Mouse (Mus musculus): ENCODE data around the gene Scly.
A peak's percentile ranks its signal among the peaks of the same experiment; 100 is the strongest.

The Scly gene

GRCm38 (mm10) chr1:91297799-91298744, at the start of gene Scly:
Gene Scly, plus strand, starts transcription at chr1:91298338.
- DNase-seq (ENCODE audit: low spot score): peak; percentile 86

- no peak for DNase-seq (ENCODE audit: low spot score)
Measured at GRCm38 (mm10) chr1:91248970-91249369, 49.2 kb upstream of the Scly start.

- peak; percentile 96 for DNase-seq (ENCODE audit: low spot score)
Measured at GRCm38 (mm10) chr1:91249564-91250414, 48.3 kb upstream of the Scly start, which contains the start of gene Ube2f. Gene Ube2f, plus strand, starts transcription at chr1:91250304.

GRCm38 (mm10) chr1:91250415-91251147, 47.6 kb upstream of the Scly start:
- peak; percentile 47 for DNase-seq (ENCODE audit: low spot score)

- DNase-seq (ENCODE audit: low spot score): no peak
Measured at GRCm38 (mm10) chr1:91251148-91251650, 46.9 kb upstream of the Scly start.

GRCm38 (mm10) chr1:91251927-91252326, 46.2 kb upstream of the Scly start:
- no peak for DNase-seq (ENCODE audit: low spot score)

- DNase-seq (ENCODE audit: low spot score): no peak
Measured at GRCm38 (mm10) chr1:91257918-91258317, 40.2 kb upstream of the Scly start.

GRCm38 (mm10) chr1:91259794-91260193, 38.3 kb upstream of the Scly start:
- DNase-seq (ENCODE audit: low spot score): no peak

GRCm38 (mm10) chr1:91262508-91262907, 35.6 kb upstream of the Scly start:
- no peak for DNase-seq (ENCODE audit: low spot score)

- no peak for DNase-seq (ENCODE audit: low spot score)
Measured at GRCm38 (mm10) chr1:91272260-91272659, 25.9 kb upstream of the Scly start.

GRCm38 (mm10) chr1:91276581-91276980, 21.6 kb upstream of the Scly start:
- DNase-seq (ENCODE audit: low spot score): no peak

GRCm38 (mm10) chr1:91277480-91277879, 20.7 kb upstream of the Scly start:
- no peak for DNase-seq (ENCODE audit: low spot score)

GRCm38 (mm10) chr1:91278410-91279119, 19.6 kb upstream of the Scly start:
- DNase-seq (ENCODE audit: low spot score): no peak

- DNase-seq (ENCODE audit: low spot score): no peak
Measured at GRCm38 (mm10) chr1:91279126-91279525, 19.0 kb upstream of the Scly start.

GRCm38 (mm10) chr1:91282582-91282981, 15.6 kb upstream of the Scly start:
- DNase-seq (ENCODE audit: low spot score): no peak

- DNase-seq (ENCODE audit: low spot score): no peak
Measured at GRCm38 (mm10) chr1:91289375-91289774, 8.8 kb upstream of the Scly start.

- no peak for DNase-seq (ENCODE audit: low spot score)
Measured at GRCm38 (mm10) chr1:91292101-91292825, 5.9 kb upstream of the Scly start.

GRCm38 (mm10) chr1:91295544-91295943, 2.6 kb upstream of the Scly start:
- DNase-seq (ENCODE audit: low spot score): no peak

- DNase-seq (ENCODE audit: low spot score): no peak
Measured at GRCm38 (mm10) chr1:91299026-91299706, 1.0 kb downstream of the Scly start.

Measured in testis, postnatal 14 days (tissue).